Mouse (Mus musculus): ENCODE results near the gene Glis1. TPM values are rescaled to one million over a fixed set of nuclear protein-coding genes. Genes with fewer than 3 reads are reported as not detected.

Gene Glis1
- total and polyA plus RNA-seq, 3 experiments = 0.16 to 0.38 (median 0.20) TPM

- Histone ChIP-seq H3K27me3 (ENCODE audit: insufficient read depth, low read length) (peaks cover 30% of the 10 kb centered on the region; the same call in 1 of the 2 replicates), H3K4me3 (ENCODE audit: low read depth, low read length) (no peak overlapping the region), H3K36me3 (replicated peaks) (no peaks in the 10 kb centered on the region), H3K9me3 (replicated peaks) (no peaks in the 10 kb centered on the region), H3K4me1 (ENCODE audit: insufficient read depth, low read depth, low read length) (no peaks in the 10 kb centered on the region)
- ATAC-seq (ENCODE audit: extremely low read depth, insufficient number of reproducible peaks, low FRiP score, poor library complexity, severe bottlenecking) (no peak), DNase-seq (ENCODE audit: low spot score) (no peak)
- TF ChIP-seq CTCF (IDR thresholded peaks at IDR 0.05; ENCODE audit: low read depth, low read length) (no peak), POLR2AphosphoS5 (IDR thresholded peaks at IDR 0.05; ENCODE audit: insufficient replicate concordance, low read depth, low read length) (no peak), GATA1 (IDR thresholded peaks at IDR 0.05; ENCODE audit: borderline replicate concordance, low read length) (no peak), GATA2 (IDR thresholded peaks at IDR 0.05; ENCODE audit: borderline replicate concordance, low read depth, low read length) (no peak), TAL1 (conservative IDR thresholded peaks at IDR 0.05; ENCODE audit: low read depth, low read length) (no peak)
These were observed 34.4 kb downstream of the Glis1 start for GRCm38 (mm10) chr4:107468768-107469167.

- no peaks in the 10 kb centered on the region for H3K4me1 ChIP-seq (ENCODE audit: insufficient read depth, low read depth, low read length)
- peaks cover 30% of the 10 kb centered on the region for H3K27me3 ChIP-seq (ENCODE audit: insufficient read depth, low read length)
- TF ChIP-seq TAL1 (conservative IDR thresholded peaks at IDR 0.05; ENCODE audit: low read depth, low read length) (no peak), POLR2AphosphoS5 (IDR thresholded peaks at IDR 0.05; ENCODE audit: insufficient replicate concordance, low read depth, low read length) (no peak), GATA1 (IDR thresholded peaks at IDR 0.05; ENCODE audit: borderline replicate concordance, low read length) (no peak), CTCF (IDR thresholded peaks at IDR 0.05; ENCODE audit: low read depth, low read length) (no peak), GATA2 (IDR thresholded peaks at IDR 0.05; ENCODE audit: borderline replicate concordance, low read depth, low read length) (no peak)
- no peaks in the 10 kb centered on the region for H3K9me3 ChIP-seq (replicated peaks)
- H3K36me3 ChIP-seq (replicated peaks) = no peaks in the 10 kb centered on the region
- H3K4me3 ChIP-seq (ENCODE audit: low read depth, low read length) = no peak overlapping the region
- DNase-seq (ENCODE audit: low spot score) (no peak), ATAC-seq (ENCODE audit: extremely low read depth, insufficient number of reproducible peaks, low FRiP score, poor library complexity, severe bottlenecking) (no peak)
These were observed 41.9 kb downstream of the Glis1 start for GRCm38 (mm10) chr4:107476266-107476665.

GRCm38 (mm10) chr4:107479015-107479414 is 44.6 kb downstream of the Glis1 start:
- no peak overlapping the region for H3K4me3 ChIP-seq (ENCODE audit: low read depth, low read length)
- H3K27me3 ChIP-seq (ENCODE audit: insufficient read depth, low read length) = peaks cover 30% of the 10 kb centered on the region
- ATAC-seq (ENCODE audit: extremely low read depth, insufficient number of reproducible peaks, low FRiP score, poor library complexity, severe bottlenecking) (no peak), DNase-seq (ENCODE audit: low spot score) (no peak)
- no peaks in the 10 kb centered on the region for H3K36me3 ChIP-seq (replicated peaks)
- no peaks in the 10 kb centered on the region for H3K4me1 ChIP-seq (ENCODE audit: insufficient read depth, low read depth, low read length)
- no peaks in the 10 kb centered on the region for H3K9me3 ChIP-seq (replicated peaks)
- TF ChIP-seq GATA1 (IDR thresholded peaks at IDR 0.05; ENCODE audit: borderline replicate concordance, low read length) (no peak), POLR2AphosphoS5 (IDR thresholded peaks at IDR 0.05; ENCODE audit: insufficient replicate concordance, low read depth, low read length) (no peak), CTCF (IDR thresholded peaks at IDR 0.05; ENCODE audit: low read depth, low read length) (no peak), GATA2 (IDR thresholded peaks at IDR 0.05; ENCODE audit: borderline replicate concordance, low read depth, low read length) (no peak), TAL1 (conservative IDR thresholded peaks at IDR 0.05; ENCODE audit: low read depth, low read length) (no peak)

- Histone ChIP-seq H3K4me1 (ENCODE audit: insufficient read depth, low read depth, low read length) (no peaks in the 10 kb centered on the region), H3K4me3 (ENCODE audit: low read depth, low read length) (no peak overlapping the region), H3K9me3 (replicated peaks) (no peaks in the 10 kb centered on the region), H3K27me3 (ENCODE audit: insufficient read depth, low read length) (peaks cover 32% of the 10 kb centered on the region), H3K36me3 (replicated peaks) (no peaks in the 10 kb centered on the region)
- ATAC-seq (ENCODE audit: extremely low read depth, insufficient number of reproducible peaks, low FRiP score, poor library complexity, severe bottlenecking) (no peak), DNase-seq (ENCODE audit: low spot score) (no peak)
- TF ChIP-seq POLR2AphosphoS5 (IDR thresholded peaks at IDR 0.05; ENCODE audit: insufficient replicate concordance, low read depth, low read length) (no peak), GATA1 (IDR thresholded peaks at IDR 0.05; ENCODE audit: borderline replicate concordance, low read length) (no peak), GATA2 (IDR thresholded peaks at IDR 0.05; ENCODE audit: borderline replicate concordance, low read depth, low read length) (no peak)
These were observed 48.1 kb downstream of the Glis1 start for GRCm38 (mm10) chr4:107482541-107482940.

GRCm38 (mm10) chr4:107483556-107484220 is 49.3 kb downstream of the Glis1 start:
- H3K4me1 ChIP-seq (ENCODE audit: insufficient read depth, low read depth, low read length) = no peaks in the 10 kb centered on the region
- peaks cover 24% of the 10 kb centered on the region for H3K27me3 ChIP-seq (ENCODE audit: insufficient read depth, low read length)
- H3K9me3 ChIP-seq (replicated peaks) = no peaks in the 10 kb centered on the region
- TF ChIP-seq GATA1 (IDR thresholded peaks at IDR 0.05; ENCODE audit: borderline replicate concordance, low read length) = no peak
- TF ChIP-seq POLR2AphosphoS5 (IDR thresholded peaks at IDR 0.05; ENCODE audit: insufficient replicate concordance, low read depth, low read length) = no peak
- no peak for TF ChIP-seq TAL1 (conservative IDR thresholded peaks at IDR 0.05; ENCODE audit: low read depth, low read length)
- TF ChIP-seq GATA2 (IDR thresholded peaks at IDR 0.05; ENCODE audit: borderline replicate concordance, low read depth, low read length) = no peak
- no peak for TF ChIP-seq CTCF (IDR thresholded peaks at IDR 0.05; ENCODE audit: low read depth, low read length)
- DNase-seq (ENCODE audit: low spot score) = no peak
- no peak overlapping the region for H3K4me3 ChIP-seq (ENCODE audit: low read depth, low read length)
- no peak for ATAC-seq (ENCODE audit: extremely low read depth, insufficient number of reproducible peaks, low FRiP score, poor library complexity, severe bottlenecking)
- no peaks in the 10 kb centered on the region for H3K36me3 ChIP-seq (replicated peaks)

GRCm38 (mm10) chr4:107484221-107484575 is 49.8 kb downstream of the Glis1 start:
- Histone ChIP-seq H3K27me3 (ENCODE audit: insufficient read depth, low read length) (peaks cover 20% of the 10 kb centered on the region), H3K9me3 (replicated peaks) (no peaks in the 10 kb centered on the region), H3K4me1 (ENCODE audit: insufficient read depth, low read depth, low read length) (no peaks in the 10 kb centered on the region), H3K4me3 (ENCODE audit: low read depth, low read length) (no peak overlapping the region), H3K36me3 (replicated peaks) (no peaks in the 10 kb centered on the region)
- ATAC-seq (ENCODE audit: extremely low read depth, insufficient number of reproducible peaks, low FRiP score, poor library complexity, severe bottlenecking) = no peak
- no peak for TF ChIP-seq POLR2AphosphoS5 (IDR thresholded peaks at IDR 0.05; ENCODE audit: insufficient replicate concordance, low read depth, low read length)
- TF ChIP-seq GATA1 (IDR thresholded peaks at IDR 0.05; ENCODE audit: borderline replicate concordance, low read length) = no peak
- TF ChIP-seq GATA2 (IDR thresholded peaks at IDR 0.05; ENCODE audit: borderline replicate concordance, low read depth, low read length) = no peak
- no peak for TF ChIP-seq TAL1 (conservative IDR thresholded peaks at IDR 0.05; ENCODE audit: low read depth, low read length)
- no peak for TF ChIP-seq CTCF (IDR thresholded peaks at IDR 0.05; ENCODE audit: low read depth, low read length)
- DNase-seq (ENCODE audit: low spot score) = no peak

Data from G1E (cell line).